Mouse (Mus musculus) midbrain, embryonic 10.5 days (tissue): ENCODE results near the gene Mrgbp. TPM values are rescaled to one million over a fixed set of nuclear protein-coding genes. Genes with fewer than 3 reads are reported as not detected.

Experiments
- DNase-seq: peaks from one replicate; pipeline ENCODE4 v3.0.0-alpha.2; 2017; ENCODE audit warnings: low spot score
- H3K27ac ChIP-seq: fragments of 300-500 bp; sonication (generic); replicated peaks from 2 replicates; pipeline ENCODE4 v1.5.1; 2016; ENCODE audit warnings: mild to moderate bottlenecking
- H3K27me3 ChIP-seq: fragments of 300-500 bp; sonication (generic); 2 replicates; pipeline ENCODE4 v1.6.1; 2016; ENCODE audit warnings: low read depth, mild to moderate bottlenecking; ENCODE audit not compliant: poor library complexity, severe bottlenecking
- H3K36me3 ChIP-seq: fragments of 300-500 bp; sonication (generic); 2 replicates; pipeline ENCODE4 v1.6.1; 2016; ENCODE audit warnings: mild to moderate bottlenecking, moderate library complexity
- H3K4me1 ChIP-seq: fragments of 300-500 bp; sonication (generic); 2 replicates; pipeline ENCODE4 v1.6.1; 2016
- H3K4me3 ChIP-seq: fragments of 300-500 bp; sonication (generic); 2 replicates; pipeline ENCODE4 v1.5.1; 2016; ENCODE audit warnings: mild to moderate bottlenecking, moderate library complexity
- H3K9me3 ChIP-seq: fragments of 300-500 bp; sonication (generic); replicated peaks from 2 replicates; pipeline ENCODE4 v1.6.1; 2016; ENCODE audit warnings: mild to moderate bottlenecking
- WGBS: fragments of 180-500 bp; shearing (Covaris S2); methylation state at CpG from one replicate; pipeline ENCODE4 v1.1.7; 2016; 5-methylcytosine and 5-hydroxymethylcytosine counted together
- polyA plus RNA-seq: library from polyadenylated mRNA; unstranded; fragments of >200 nt; fragmentation: Nextera tagmentation; extraction: Ambion mirVana; gene quantifications from 2 replicates; pipeline ENCODE4 v1.2.1, GENCODE M21; 2016

Gene Mrgbp
- polyA plus RNA-seq = 39.7 and 41.2 TPM in 2 replicates

- Histone ChIP-seq H3K4me1 (peaks cover 49% of the 10 kb centered on the region), H3K27ac (no peak within 1 kb of the TSS), H3K27me3 (peaks cover 21% of the 10 kb centered on the region), H3K4me3 (no peak within 1 kb of the TSS), H3K36me3 (peaks cover 22% of the 10 kb centered on the region), H3K9me3 (no peaks in the 10 kb centered on the region)
- DNase-seq = no peak
- 85% methylated on average over 3 of the region's 3 CpGs for WGBS
Measured at GRCm38 (mm10) chr2:180581002-180581401, at the start of gene Mrgbp. Gene Mrgbp, plus strand, starts transcription at chr2:180581304.

- peaks cover 55% of the 10 kb centered on the region for H3K4me1 ChIP-seq
- H3K4me3 ChIP-seq = no peak overlapping the region
- no peaks in the 10 kb centered on the region for H3K36me3 ChIP-seq
- H3K27me3 ChIP-seq = peaks cover 68% of the 10 kb centered on the region
- H3K9me3 ChIP-seq = no peaks in the 10 kb centered on the region
- no peak overlapping the region; the same call in 1 of the 2 replicates for H3K27ac ChIP-seq
- DNase-seq = no peak
- 55% methylated on average over 7 of the region's 7 CpGs for WGBS
Measured at GRCm38 (mm10) chr2:180531671-180532385, 49.3 kb upstream of the Mrgbp start.

- 55% methylated on average over 6 of the region's 6 CpGs for WGBS
- H3K36me3 ChIP-seq = no peaks in the 10 kb centered on the region
- H3K27me3 ChIP-seq = peaks cover 65% of the 10 kb centered on the region
- H3K9me3 ChIP-seq = no peaks in the 10 kb centered on the region
- DNase-seq = no peak
- 0 out of 2 replicates have a peak overlapping the region, but pooled peaks have one; percentile 33 for H3K27ac ChIP-seq
- H3K4me1 ChIP-seq = peaks cover 55% of the 10 kb centered on the region
- H3K4me3 ChIP-seq = no peak overlapping the region
Measured at GRCm38 (mm10) chr2:180532386-180532995, 48.6 kb upstream of the Mrgbp start.

GRCm38 (mm10) chr2:180533237-180533636, 47.9 kb upstream of the Mrgbp start:
- Histone ChIP-seq H3K9me3 (no peaks in the 10 kb centered on the region), H3K36me3 (no peaks in the 10 kb centered on the region), H3K27me3 (peaks cover 58% of the 10 kb centered on the region), H3K4me1 (peaks cover 48% of the 10 kb centered on the region), H3K4me3 (no peak overlapping the region), H3K27ac (no peak overlapping the region)
- no peak for DNase-seq
- WGBS = 80% methylated on average over 4 of the region's 4 CpGs

GRCm38 (mm10) chr2:180543675-180544074, 37.4 kb upstream of the Mrgbp start:
- DNase-seq = no peak
- 0 out of 2 replicates have a peak, but pooled peaks cover 19% of the 10 kb centered on the region for H3K27me3 ChIP-seq
- peaks cover 23% of the 10 kb centered on the region for H3K4me1 ChIP-seq
- no peak overlapping the region for H3K4me3 ChIP-seq
- no peaks in the 10 kb centered on the region for H3K36me3 ChIP-seq
- 81% methylated on average over 2 of the region's 2 CpGs for WGBS
- no peak overlapping the region for H3K27ac ChIP-seq
- H3K9me3 ChIP-seq = no peaks in the 10 kb centered on the region

- WGBS = 88% methylated on average over 18 of the region's 18 CpGs
- no peak for DNase-seq
- H3K27me3 ChIP-seq = 0 out of 2 replicates have a peak, but pooled peaks cover 10% of the 10 kb centered on the region
- H3K9me3 ChIP-seq = no peaks in the 10 kb centered on the region
- no peaks in the 10 kb centered on the region for H3K36me3 ChIP-seq
- H3K4me3 ChIP-seq = no peak overlapping the region
- peaks cover 23% of the 10 kb centered on the region for H3K4me1 ChIP-seq
- no peak overlapping the region for H3K27ac ChIP-seq
Measured at GRCm38 (mm10) chr2:180545046-180545445, 36.1 kb upstream of the Mrgbp start.

GRCm38 (mm10) chr2:180547384-180548106, 33.6 kb upstream of the Mrgbp start:
- WGBS = 37% methylated on average over 8 of the region's 8 CpGs
- Histone ChIP-seq H3K4me3 (peak overlapping the region; percentile 28; the same call in 1 of the 2 replicates), H3K36me3 (no peaks in the 10 kb centered on the region), H3K27ac (peak overlapping the region; percentile 73), H3K4me1 (peaks cover 21% of the 10 kb centered on the region), H3K27me3 (peaks cover 21% of the 10 kb centered on the region), H3K9me3 (no peaks in the 10 kb centered on the region)
- peak; percentile 42 for DNase-seq

- no peaks in the 10 kb centered on the region for H3K36me3 ChIP-seq
- no peak overlapping the region for H3K4me3 ChIP-seq
- peaks cover 16% of the 10 kb centered on the region for H3K27me3 ChIP-seq
- no peak for DNase-seq
- no peaks in the 10 kb centered on the region for H3K9me3 ChIP-seq
- peaks cover 11% of the 10 kb centered on the region for H3K4me1 ChIP-seq
- no peak overlapping the region for H3K27ac ChIP-seq
- WGBS = 88% methylated on average over 3 of the region's 3 CpGs
Measured at GRCm38 (mm10) chr2:180552340-180552739, 28.8 kb upstream of the Mrgbp start.

GRCm38 (mm10) chr2:180555219-180555618, 25.9 kb upstream of the Mrgbp start:
- Histone ChIP-seq H3K4me1 (no peaks in the 10 kb centered on the region), H3K27me3 (peaks cover 16% of the 10 kb centered on the region), H3K36me3 (no peaks in the 10 kb centered on the region), H3K27ac (no peak overlapping the region), H3K4me3 (no peak overlapping the region), H3K9me3 (no peaks in the 10 kb centered on the region)
- WGBS = 52% methylated on average over 3 of the region's 3 CpGs
- DNase-seq = no peak

GRCm38 (mm10) chr2:180556470-180556869, 24.6 kb upstream of the Mrgbp start:
- H3K4me1 ChIP-seq = no peaks in the 10 kb centered on the region
- no peaks in the 10 kb centered on the region for H3K9me3 ChIP-seq
- DNase-seq = no peak
- 89% methylated on average over 3 of the region's 3 CpGs for WGBS
- no peak overlapping the region for H3K4me3 ChIP-seq
- H3K27ac ChIP-seq = no peak overlapping the region
- no peaks in the 10 kb centered on the region for H3K36me3 ChIP-seq
- peaks cover 5% of the 10 kb centered on the region for H3K27me3 ChIP-seq

- Histone ChIP-seq H3K27ac (no peak overlapping the region), H3K27me3 (no peaks in the 10 kb centered on the region; the same call in none of the 2 replicates), H3K4me1 (peaks cover 7% of the 10 kb centered on the region), H3K4me3 (no peak overlapping the region), H3K36me3 (no peaks in the 10 kb centered on the region), H3K9me3 (no peaks in the 10 kb centered on the region)
- peak; percentile 33 for DNase-seq
- 57% methylated on average over 5 of the region's 5 CpGs for WGBS
Measured at GRCm38 (mm10) chr2:180560245-180560644, 20.9 kb upstream of the Mrgbp start.

- 76% methylated on average over 5 of the region's 5 CpGs for WGBS
- H3K4me1 ChIP-seq = peaks cover 7% of the 10 kb centered on the region
- DNase-seq = no peak
Measured at GRCm38 (mm10) chr2:180562146-180562545, 19.0 kb upstream of the Mrgbp start.

More at GRCm38 (mm10) chr2:180562146-180562545, 19.0 kb upstream of the Mrgbp start:
- Histone ChIP-seq H3K4me3 (no peak overlapping the region), H3K27me3 (no peaks in the 10 kb centered on the region; the same call in none of the 2 replicates), H3K27ac (no peak overlapping the region), H3K9me3 (no peaks in the 10 kb centered on the region), H3K36me3 (no peaks in the 10 kb centered on the region)
